In genomic region chr16:76680061-76680911, GRCm38 (mm10) we compare ENCODE assay signal across 8 mouse cellular contexts.
DNase-seq lines count a peak whose midpoint lies in the region; ATAC-seq and TF ChIP-seq lines count a peak whose summit lies in the region.

No protein-coding gene starts in this region.

- peak overlapping the region; percentile 52 for H3K27ac ChIP-seq in embryonic fibroblast, embryonic 13.5 days (ENCODE audit: insufficient read depth, low read length)
- peak overlapping the region; percentile 52 for H3K27ac ChIP-seq in intestine, embryonic 14.5 days (ENCODE audit: low read depth)
- H3K27ac ChIP-seq in liver, adult 2 months (replicated peaks; ENCODE audit: insufficient read depth, low read depth, low read length) = no peak overlapping the region
- no peak overlapping the region for H3K27ac ChIP-seq in neural tube, embryonic 11.5 days (ENCODE audit: low read depth, low read length)

- intact Hi-C loops in left cerebral cortex, postnatal 4 days (cut with DNase I) = no loop called here

- no peaks in the 10 kb centered on the region for H3K27me3 ChIP-seq in intestine, embryonic 14.5 days (replicated peaks; ENCODE audit: control insufficient read depth, insufficient read depth, low read length)
- H3K27me3 ChIP-seq in liver, adult 2 months (ENCODE audit: control insufficient read depth, insufficient read depth, low read length) = no peaks in the 10 kb centered on the region
- no peaks in the 10 kb centered on the region for H3K27me3 ChIP-seq in neural tube, embryonic 11.5 days (ENCODE audit: control insufficient read depth, insufficient read depth, low read length)

- no peak for TF ChIP-seq CTCF in embryonic fibroblast, embryonic 13.5 days (IDR thresholded peaks at IDR 0.05; ENCODE audit: borderline replicate concordance, insufficient read depth, low read length)
- no peak for TF ChIP-seq CTCF in liver, adult 2 months (IDR thresholded peaks at IDR 0.05; ENCODE audit: low read depth, low read length)

- H3K4me3 ChIP-seq in embryonic fibroblast, embryonic 13.5 days (ENCODE audit: insufficient read depth, low read length) = peak overlapping the region; percentile 25
- H3K4me3 ChIP-seq in intestine, embryonic 14.5 days (ENCODE audit: low read depth, low read length) = peak overlapping the region; percentile 21
- peak overlapping the region; percentile 23 for H3K4me3 ChIP-seq in liver, adult 2 months (ENCODE audit: insufficient read depth, low read depth, low read length)
- H3K4me3 ChIP-seq in neural tube, embryonic 11.5 days (ENCODE audit: low read depth, low read length) = no peak overlapping the region

- H3K4me1 ChIP-seq in embryonic fibroblast, embryonic 13.5 days (ENCODE audit: control insufficient read depth, insufficient read depth, low read length) = peaks cover 2% of the 10 kb centered on the region; the same call in 1 of the 2 replicates
- H3K4me1 ChIP-seq in intestine, embryonic 14.5 days (replicated peaks; ENCODE audit: control insufficient read depth, insufficient read depth, low read length) = no peaks in the 10 kb centered on the region
- no peaks in the 10 kb centered on the region; the same call in 1 of the 2 replicates for H3K4me1 ChIP-seq in liver, adult 2 months (ENCODE audit: control insufficient read depth, insufficient read depth, low read length)
- H3K4me1 ChIP-seq in neural tube, embryonic 11.5 days (ENCODE audit: control insufficient read depth, insufficient read depth, low read length) = no peaks in the 10 kb centered on the region

- peak overlapping the region; percentile 47 for H3K4me2 ChIP-seq in intestine, embryonic 14.5 days (ENCODE audit: low read length)
- no peak overlapping the region for H3K4me2 ChIP-seq in neural tube, embryonic 11.5 days (ENCODE audit: low read depth)

- TF ChIP-seq POLR2A in embryonic fibroblast, embryonic 13.5 days (IDR thresholded peaks at IDR 0.05; ENCODE audit: low read depth, low read length) = peak; percentile 47
- no peak for TF ChIP-seq POLR2A in liver, adult 2 months (IDR thresholded peaks at IDR 0.05; ENCODE audit: extremely low read depth, insufficient read depth, low read length)

- 0 out of 2 replicates have a peak overlapping the region, but pooled peaks have one; percentile 8 for H3K9ac ChIP-seq in intestine, embryonic 14.5 days (ENCODE audit: low read length)
- H3K9ac ChIP-seq in liver, adult 2 months (ENCODE audit: low read depth, low read length) = no peak overlapping the region
- no peak overlapping the region for H3K9ac ChIP-seq in neural tube, embryonic 11.5 days (ENCODE audit: low read length)

- H3K79me2 ChIP-seq in liver, adult 2 months (ENCODE audit: control insufficient read depth, insufficient read depth, low read length) = no peaks in the 10 kb centered on the region

- ATAC-seq in intestine, embryonic 14.5 days (replicated peaks; ENCODE audit: low FRiP score, low TSS enrichment, low read depth) = peak; percentile 47; the same call in 1 of the 2 replicates
- ATAC-seq in neural tube, embryonic 11.5 days (ENCODE audit: insufficient read depth, low FRiP score, low TSS enrichment) = no peak
- ATAC-seq in erythroblast, adult 5-6 weeks (replicated peaks; ENCODE audit: low FRiP score, poor library complexity, severe bottlenecking) = no peak

- no peaks in the 10 kb centered on the region for H3K36me3 ChIP-seq in intestine, embryonic 14.5 days (ENCODE audit: control insufficient read depth, insufficient read depth, low read length)
- no peaks in the 10 kb centered on the region for H3K36me3 ChIP-seq in liver, adult 2 months (ENCODE audit: control insufficient read depth, insufficient read depth, low read length)
- H3K36me3 ChIP-seq in neural tube, embryonic 11.5 days (ENCODE audit: control insufficient read depth, insufficient read depth, low read length) = no peaks in the 10 kb centered on the region

- H3K9me3 ChIP-seq in intestine, embryonic 14.5 days (ENCODE audit: control insufficient read depth, low read length) = no peaks in the 10 kb centered on the region
- no peaks in the 10 kb centered on the region for H3K9me3 ChIP-seq in neural tube, embryonic 11.5 days (ENCODE audit: control insufficient read depth, low read length)

- peak; percentile 5 for DNase-seq in left cerebral cortex, adult 11 months (ENCODE audit: low spot score)
- DNase-seq in left cerebral cortex, postnatal 4 days = no peak
- no peak for DNase-seq in intestine, embryonic 14.5 days (ENCODE audit: low spot score)
- no peak for DNase-seq in liver, adult 2 months (ENCODE audit: extremely low read depth, low read depth, low spot score)
- peak; percentile 26 for DNase-seq in neural tube, embryonic 11.5 days (ENCODE audit: low spot score)
- peak; percentile 61 for DNase-seq in thymus, postnatal 4 days

- WGBS in intestine, embryonic 14.5 days = 36% methylated on average over 19 of the region's 19 CpGs
- 52% methylated on average over 19 of the region's 19 CpGs for WGBS in liver, adult 2 months
- WGBS in neural tube, embryonic 11.5 days = 75% methylated on average over 19 of the region's 19 CpGs

Comparison
In these comparisons a context has a peak if more than half of its experiments do, and no peak if none do; other contexts are left out.
1. DNase-seq: peak in left cerebral cortex, adult 11 months (single experiment), neural tube, embryonic 11.5 days (single experiment) and thymus, postnatal 4 days (single experiment); none in left cerebral cortex, postnatal 4 days (single experiment), intestine, embryonic 14.5 days (single experiment) and liver, adult 2 months (single experiment).
2. H3K27ac ChIP-seq: peak in embryonic fibroblast, embryonic 13.5 days (single experiment) and intestine, embryonic 14.5 days (single experiment); none in liver, adult 2 months (single experiment) and neural tube, embryonic 11.5 days (single experiment).